Mouse (Mus musculus) CD4-positive, CD25-positive, alpha-beta regulatory T cell, adult 2 months (primary cell): ENCODE measurements around the gene Sln.

Experiments used
- DNase-seq: peaks from one replicate; pipeline ENCODE4 v3.0.0-alpha.2; 2012; ENCODE audit warnings: low read depth, low spot score

Gene Sln

GRCm38 (mm10) chr9:53849864-53850263, at the start of gene Sln:
TSS of gene Sln (plus strand) at chr9:53850164.
- DNase-seq = no peak

- peak; percentile 57 for DNase-seq
Measured at GRCm38 (mm10) chr9:53802921-53803320, 47.0 kb upstream of the Sln start.

DNA sequence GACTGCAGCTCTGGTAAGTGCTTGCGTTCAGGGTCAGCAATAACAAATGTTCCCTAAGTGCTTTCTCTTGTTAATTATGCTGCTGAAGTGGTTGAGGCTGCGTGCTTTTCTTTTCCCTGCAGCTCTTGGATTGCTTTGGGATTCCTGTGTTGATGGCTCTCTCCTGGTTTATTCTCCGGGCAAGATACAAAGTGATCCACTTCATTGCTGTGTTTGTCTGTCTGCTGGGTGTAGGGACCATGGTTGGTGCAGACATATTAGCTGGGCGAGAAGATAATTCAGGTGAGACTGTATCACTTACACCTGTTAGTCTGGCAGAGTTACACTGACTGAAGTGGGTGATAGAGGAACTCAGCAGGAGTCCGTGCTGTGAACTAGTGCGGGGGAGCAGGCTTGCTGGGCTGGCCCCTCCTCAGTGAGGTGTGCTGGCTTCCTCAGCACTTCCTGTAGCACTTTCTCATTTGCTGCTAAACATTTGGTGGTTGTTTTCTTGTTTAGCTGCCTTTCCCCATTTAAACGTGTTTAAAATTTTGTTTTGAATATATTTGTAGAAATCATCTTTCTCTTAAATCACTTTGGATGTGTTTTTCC, 43.4 kb upstream of the Sln start:
- DNase-seq = peak; percentile 67

DNA sequence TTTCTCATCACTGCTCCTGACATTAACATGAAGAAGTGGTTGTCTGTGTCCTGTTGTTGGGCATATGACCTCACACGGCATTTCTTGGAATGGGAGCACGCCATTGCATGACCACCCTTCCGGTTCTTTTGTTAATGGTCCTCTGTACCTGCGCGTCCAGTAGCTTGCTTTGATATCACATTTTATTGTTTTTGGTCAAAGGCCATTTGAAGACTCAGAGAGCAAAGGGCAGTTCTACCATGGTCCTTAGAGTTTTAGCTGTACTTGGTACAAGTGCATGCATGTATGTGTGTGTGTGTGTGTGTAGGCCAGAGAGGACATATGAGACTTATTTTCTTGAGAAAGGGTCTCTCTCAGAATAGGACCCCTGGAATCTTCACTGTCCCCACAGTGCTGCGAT, 36.5 kb upstream of the Sln start:
- DNase-seq = no peak

DNA sequence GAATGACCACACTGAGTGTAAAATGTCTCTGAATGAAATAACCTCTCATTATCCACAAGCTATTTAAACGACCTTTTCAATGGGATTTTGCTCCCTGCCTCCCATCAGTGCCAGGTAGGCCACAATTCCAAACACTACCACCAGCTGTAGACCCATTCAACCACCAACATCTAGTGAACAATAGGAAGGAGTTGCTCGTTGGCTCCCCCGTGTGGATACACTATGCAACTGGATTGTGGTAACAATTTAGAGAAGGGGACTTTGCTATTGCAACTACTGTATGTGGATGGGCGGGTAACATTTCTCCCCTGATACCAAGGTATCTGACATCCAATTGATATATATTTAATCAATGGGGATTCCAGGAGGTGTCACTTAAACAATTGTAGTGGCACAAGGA, 31.2 kb upstream of the Sln start:
- DNase-seq = peak; percentile 76

- peak; percentile 57 for DNase-seq
Measured at GRCm38 (mm10) chr9:53825318-53825717, 24.6 kb upstream of the Sln start.

GRCm38 (mm10) chr9:53829081-53829865, 20.7 kb upstream of the Sln start:
- peak; percentile 67 for DNase-seq

GRCm38 (mm10) chr9:53829866-53830209, 20.1 kb upstream of the Sln start:
- no peak for DNase-seq

- DNase-seq = no peak
Measured at GRCm38 (mm10) chr9:53835039-53835438, 14.9 kb upstream of the Sln start.

DNA sequence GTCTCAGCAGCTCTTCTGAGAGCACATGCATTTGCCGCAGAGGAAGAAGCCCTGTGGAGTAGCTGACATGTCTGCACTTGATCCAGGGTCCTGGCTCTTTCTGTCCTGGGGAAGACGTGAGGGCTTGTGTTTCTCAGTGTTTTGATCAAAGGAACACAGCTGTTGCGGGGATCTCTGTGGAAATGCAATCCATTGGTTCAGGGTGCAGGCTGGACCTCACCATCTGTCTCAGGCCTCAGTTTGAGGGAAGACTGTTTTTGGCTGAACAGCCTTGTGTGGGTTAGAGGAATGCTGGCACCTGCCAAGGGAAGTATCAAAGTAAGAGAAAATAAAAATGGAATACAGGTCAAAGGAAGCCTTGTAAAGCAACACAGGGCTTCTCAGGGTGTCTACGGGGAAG, 14.0 kb upstream of the Sln start:
- no peak for DNase-seq

DNA sequence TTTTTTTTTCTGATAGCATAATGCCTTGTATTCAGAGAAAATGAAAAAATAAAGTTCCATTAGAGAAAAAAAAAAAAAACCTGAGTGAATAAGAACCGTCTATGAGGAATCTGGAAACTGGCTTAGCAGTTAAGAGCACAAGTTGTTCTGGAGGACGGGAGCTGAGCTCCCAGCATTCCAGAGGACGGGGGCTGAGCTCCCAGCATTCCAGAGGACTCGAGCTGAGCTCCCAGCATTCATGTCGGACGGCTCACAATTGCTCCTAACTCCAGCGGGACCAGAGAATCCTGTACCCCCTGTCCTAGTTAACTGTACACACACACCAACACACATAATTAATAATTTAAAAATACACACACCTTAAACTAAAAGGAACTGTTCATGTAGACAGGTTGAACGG, 11.1 kb upstream of the Sln start:
- DNase-seq = no peak

DNA sequence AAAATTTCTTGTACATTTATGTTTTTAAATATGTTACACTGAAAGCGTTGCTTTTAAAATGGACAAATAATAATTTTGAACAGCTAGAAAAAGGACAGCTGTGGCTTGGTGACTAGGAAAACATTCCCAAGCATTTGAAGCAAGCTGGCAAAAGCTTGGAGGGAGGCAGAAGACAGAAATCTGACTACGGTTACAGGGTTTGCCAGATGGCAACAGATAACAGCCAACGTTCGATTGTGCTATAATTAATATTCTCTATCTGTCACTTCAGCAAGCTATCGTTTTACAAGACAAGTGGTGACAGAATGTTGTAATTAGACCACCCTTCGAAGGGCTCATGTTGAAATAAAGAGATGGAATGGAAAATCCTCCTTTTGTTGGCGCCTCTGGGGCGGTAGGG, 1.4 kb upstream of the Sln start:
- no peak for DNase-seq

- no peak for DNase-seq
Measured at GRCm38 (mm10) chr9:53852158-53852557, 2.2 kb downstream of the Sln start.

- DNase-seq = no peak
Measured at GRCm38 (mm10) chr9:53853672-53854071, 3.7 kb downstream of the Sln start.

- no peak for DNase-seq
Measured at GRCm38 (mm10) chr9:53854525-53854924, 4.6 kb downstream of the Sln start.

DNA sequence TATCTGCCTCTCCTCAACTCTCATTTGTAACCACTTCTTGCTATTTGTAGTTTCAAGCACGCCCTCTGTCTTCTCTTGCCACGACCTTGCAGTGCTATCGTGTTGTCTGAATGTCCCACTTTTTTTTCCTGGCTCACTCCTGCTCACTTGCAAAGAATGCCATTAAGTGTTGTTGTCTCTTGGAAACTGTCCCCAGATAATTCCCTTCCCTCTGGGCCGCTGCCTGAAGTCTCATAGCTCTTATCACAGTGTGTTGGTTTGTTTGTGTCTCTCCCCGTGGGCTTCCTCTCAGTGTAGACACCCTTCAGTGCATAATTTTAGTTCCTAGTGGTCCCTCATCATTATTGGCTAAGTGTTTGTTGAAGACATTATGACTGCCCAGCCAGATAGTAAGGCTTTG, 7.9 kb downstream of the Sln start:
- no peak for DNase-seq

- DNase-seq = no peak
Measured at GRCm38 (mm10) chr9:53873239-53873638, 23.3 kb downstream of the Sln start.

GRCm38 (mm10) chr9:53877423-53877822, 27.5 kb downstream of the Sln start:
- DNase-seq = no peak

DNA sequence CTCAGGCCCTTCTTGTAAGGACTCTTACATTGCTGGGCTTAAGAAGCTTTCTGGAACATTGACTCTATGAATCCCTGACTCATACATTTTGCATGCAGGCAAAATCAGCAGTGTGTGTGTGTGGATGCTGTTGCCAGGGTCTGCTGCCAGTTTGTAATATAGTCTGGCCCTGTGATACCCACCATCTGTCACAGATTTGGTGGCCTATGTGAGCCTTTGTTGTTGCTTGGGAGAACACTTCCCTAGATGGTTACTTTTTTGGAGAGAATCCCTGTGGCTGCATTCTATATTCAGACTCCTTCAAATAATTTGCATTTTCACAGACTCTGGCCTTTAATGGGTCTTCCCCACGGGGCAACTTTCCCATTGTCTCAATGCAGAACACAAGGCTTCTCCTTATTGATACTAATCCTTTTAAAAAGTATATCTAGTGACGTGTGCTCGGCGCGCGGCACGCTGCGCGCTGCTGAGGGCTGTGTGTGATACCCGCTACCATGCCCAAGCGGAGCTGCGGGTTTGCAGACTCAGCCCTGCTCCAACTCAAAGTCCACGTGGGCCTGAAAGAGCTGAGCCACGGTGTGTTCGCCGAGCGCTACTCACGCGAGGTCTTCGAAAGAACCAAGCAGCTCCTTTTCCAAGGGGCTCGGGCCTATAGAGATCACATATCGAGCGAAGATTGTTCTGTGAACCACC, 33.8 kb downstream of the Sln start:
- no peak for DNase-seq

GRCm38 (mm10) chr9:53890075-53890474, 40.1 kb downstream of the Sln start:
- peak; percentile 2 for DNase-seq

GRCm38 (mm10) chr9:53895827-53896226, 45.9 kb downstream of the Sln start:
- no peak for DNase-seq

DNA sequence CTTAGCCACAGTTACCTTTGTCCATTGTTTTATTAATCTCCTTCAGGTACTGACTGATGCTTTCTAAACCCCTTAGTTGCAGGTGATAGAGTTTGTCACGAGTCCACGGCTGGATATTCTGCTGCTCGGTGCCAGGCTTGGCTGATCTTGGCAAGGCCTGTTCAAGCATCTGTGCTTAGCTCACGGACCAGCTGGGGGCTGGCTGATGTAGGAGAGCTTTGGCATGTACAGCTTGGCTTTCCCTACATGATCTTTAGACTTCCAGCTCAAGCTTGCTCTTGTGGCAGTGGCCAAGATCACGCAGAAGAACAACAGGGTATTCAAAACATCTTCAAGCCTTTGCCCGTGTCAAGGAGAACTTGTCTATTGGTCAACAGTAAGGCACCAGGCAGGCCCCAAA, 49.9 kb downstream of the Sln start:
- no peak for DNase-seq
